Mouse (Mus musculus) liver, postnatal 0 days (tissue): ENCODE results near the gene Rhbg.

Experiments
- CTCF ChIP-seq: sonication (generic); IDR thresholded peaks from 2 replicates; pipeline ENCODE4 v1.5.1; 2016; ENCODE audit warnings: antibody characterized with exemption, low read depth
- EP300 ChIP-seq: IDR thresholded peaks from 2 replicates; pipeline ENCODE4 v1.6.1; 2016; ENCODE audit warnings: antibody characterized with exemption, low read depth, mild to moderate bottlenecking

- TF ChIP-seq CTCF (no peak), EP300 (no peak)
Measured at GRCm38 (mm10) chr3:88204751-88205150, 49.8 kb downstream of the Rhbg start.
